Mouse (Mus musculus): ENCODE measurements around the gene Lce1j. TPM values are rescaled to one million over a fixed set of nuclear protein-coding genes. Genes with fewer than 3 reads are reported as not detected.
"Not testable (repeated sequence)": the region's sequence is repeated elsewhere in the genome, so short reads cannot be mapped to it uniquely, and the experiment has no call there.

The Lce1j gene
- total RNA-seq (2014; fragmentation: Nextera tagmentation) (not detected in 2 replicates), total RNA-seq (2017) (not detected in 2 replicates)

GRCm38 (mm10) chr3:92790414-92790813 lies at the start of gene Lce1j:
Gene Lce1j (minus strand): TSS chr3:92790514.
- no peak for ATAC-seq (replicated peaks; ENCODE audit: low FRiP score, low TSS enrichment, poor library complexity, severe bottlenecking)

- ATAC-seq (replicated peaks; ENCODE audit: low FRiP score, low TSS enrichment, poor library complexity, severe bottlenecking), result no peak
Observed at GRCm38 (mm10) chr3:92827108-92827507, 36.8 kb upstream of the Lce1j start, which contains the start of gene Kprp. Gene Kprp (minus strand): TSS chr3:92827247.

GRCm38 (mm10) chr3:92825808-92826207 lies 35.5 kb upstream of the Lce1j start:
- ATAC-seq (replicated peaks; ENCODE audit: low FRiP score, low TSS enrichment, poor library complexity, severe bottlenecking), result no peak

GRCm38 (mm10) chr3:92816036-92816435 lies 25.7 kb upstream of the Lce1j start:
- ATAC-seq (replicated peaks; ENCODE audit: low FRiP score, low TSS enrichment, poor library complexity, severe bottlenecking), result not testable (repeated sequence)

- no peak for ATAC-seq (replicated peaks; ENCODE audit: low FRiP score, low TSS enrichment, poor library complexity, severe bottlenecking)
Observed at GRCm38 (mm10) chr3:92815581-92815980, 25.3 kb upstream of the Lce1j start.

- ATAC-seq (replicated peaks; ENCODE audit: low FRiP score, low TSS enrichment, poor library complexity, severe bottlenecking), result no peak
Observed at GRCm38 (mm10) chr3:92807791-92808190, 17.5 kb upstream of the Lce1j start, which contains the start of gene Lce1k. Gene Lce1k (minus strand): TSS chr3:92807891.

- no peak for ATAC-seq (replicated peaks; ENCODE audit: low FRiP score, low TSS enrichment, poor library complexity, severe bottlenecking)
Observed at GRCm38 (mm10) chr3:92778799-92779198, 11.5 kb downstream of the Lce1j start, which contains the start of gene Lce1i. Gene Lce1i (minus strand): TSS chr3:92778899.

- ATAC-seq (replicated peaks; ENCODE audit: low FRiP score, low TSS enrichment, poor library complexity, severe bottlenecking), result no peak
Observed at GRCm38 (mm10) chr3:92771573-92771972, 18.7 kb downstream of the Lce1j start.

- no peak for ATAC-seq (replicated peaks; ENCODE audit: low FRiP score, low TSS enrichment, poor library complexity, severe bottlenecking)
Observed at GRCm38 (mm10) chr3:92764965-92765364, 25.3 kb downstream of the Lce1j start, which contains the start of gene Lce1h. Gene Lce1h (minus strand): TSS chr3:92765065.

GRCm38 (mm10) chr3:92753197-92753596 lies 37.1 kb downstream of the Lce1j start:
- no peak for ATAC-seq (replicated peaks; ENCODE audit: low FRiP score, low TSS enrichment, poor library complexity, severe bottlenecking)

GRCm38 (mm10) chr3:92752238-92752637 lies 38.1 kb downstream of the Lce1j start, which contains the start of gene Lce1g:
Gene Lce1g (minus strand): TSS chr3:92752338.
- ATAC-seq (replicated peaks; ENCODE audit: low FRiP score, low TSS enrichment, poor library complexity, severe bottlenecking), result no peak

GRCm38 (mm10) chr3:92738996-92739395 lies 51.3 kb downstream of the Lce1j start, which contains the start of gene Gm38119:
Gene Gm38119 (minus strand): TSS chr3:92739096.
- ATAC-seq (replicated peaks; ENCODE audit: low FRiP score, low TSS enrichment, poor library complexity, severe bottlenecking), result no peak

Other genes starting within 250 kb of the Lce1j start
- not detected in 2 replicates for gene Ivl, start 216.8 kb downstream of the Lce1j start, total RNA-seq (2014; fragmentation: Nextera tagmentation)
- gene Ivl, start 216.8 kb downstream of the Lce1j start, total RNA-seq (2017), result not detected in 2 replicates
- gene Smcp, start 201.5 kb downstream of the Lce1j start, total RNA-seq (2014; fragmentation: Nextera tagmentation), result not detected in 2 replicates
- gene Smcp, start 201.5 kb downstream of the Lce1j start, total RNA-seq (2017), result not detected in 2 replicates
- not detected in 2 replicates for gene 2210017I01Rik, start 183.0 kb downstream of the Lce1j start, total RNA-seq (2014; fragmentation: Nextera tagmentation)
- not detected in 2 replicates for gene 2210017I01Rik, start 183.0 kb downstream of the Lce1j start, total RNA-seq (2017)
- not detected in 2 replicates for gene Lce6a, start 168.9 kb downstream of the Lce1j start, total RNA-seq (2014; fragmentation: Nextera tagmentation)
- gene Lce6a, start 168.9 kb downstream of the Lce1j start, total RNA-seq (2017), result not detected in 2 replicates
- gene Lce1a1, start 142.2 kb downstream of the Lce1j start, total RNA-seq (2014; fragmentation: Nextera tagmentation), result not detected in 2 replicates
- not detected in 2 replicates for gene Lce1a1, start 142.2 kb downstream of the Lce1j start, total RNA-seq (2017)
- gene Lce1b, start 133.6 kb downstream of the Lce1j start, total RNA-seq (2014; fragmentation: Nextera tagmentation), result not detected in 2 replicates
- gene Lce1b, start 133.6 kb downstream of the Lce1j start, total RNA-seq (2017), result not detected in 2 replicates
- not detected in 2 replicates for gene Lce1a2, start 120.2 kb downstream of the Lce1j start, total RNA-seq (2014; fragmentation: Nextera tagmentation)
- not detected in 2 replicates for gene Lce1a2, start 120.2 kb downstream of the Lce1j start, total RNA-seq (2017)
- not detected in 2 replicates for gene Lce1c, start 111.3 kb downstream of the Lce1j start, total RNA-seq (2014; fragmentation: Nextera tagmentation)
- not detected in 2 replicates for gene Lce1c, start 111.3 kb downstream of the Lce1j start, total RNA-seq (2017)
- gene Lce1d, start 103.3 kb downstream of the Lce1j start, total RNA-seq (2014; fragmentation: Nextera tagmentation), result not detected in 2 replicates
- gene Lce1d, start 103.3 kb downstream of the Lce1j start, total RNA-seq (2017), result not detected in 2 replicates
- not detected in 2 replicates for gene Lce1e, start 81.4 kb downstream of the Lce1j start, total RNA-seq (2014; fragmentation: Nextera tagmentation)
- gene Lce1e, start 81.4 kb downstream of the Lce1j start, total RNA-seq (2017), result not detected in 2 replicates
- not detected in 2 replicates for gene Lce1f, start 70.2 kb downstream of the Lce1j start, total RNA-seq (2014; fragmentation: Nextera tagmentation)
- not detected in 2 replicates for gene Lce1f, start 70.2 kb downstream of the Lce1j start, total RNA-seq (2017)
- not detected in 2 replicates for gene Gm38119, start 51.4 kb downstream of the Lce1j start, total RNA-seq (2014; fragmentation: Nextera tagmentation)
- not detected in 2 replicates for gene Gm38119, start 51.4 kb downstream of the Lce1j start, total RNA-seq (2017)
- gene Lce1g, start 38.2 kb downstream of the Lce1j start, total RNA-seq (2014; fragmentation: Nextera tagmentation), result not detected in 2 replicates
- gene Lce1g, start 38.2 kb downstream of the Lce1j start, total RNA-seq (2017), result not detected in 2 replicates
- not detected in 2 replicates for gene Lce1h, start 25.4 kb downstream of the Lce1j start, total RNA-seq (2014; fragmentation: Nextera tagmentation)
- gene Lce1h, start 25.4 kb downstream of the Lce1j start, total RNA-seq (2017), result not detected in 2 replicates
- gene Lce1i, start 11.6 kb downstream of the Lce1j start, total RNA-seq (2014; fragmentation: Nextera tagmentation), result not detected in 2 replicates
- not detected in 2 replicates for gene Lce1i, start 11.6 kb downstream of the Lce1j start, total RNA-seq (2017)
- gene Lce1k, start 17.4 kb upstream of the Lce1j start, total RNA-seq (2014; fragmentation: Nextera tagmentation), result not detected in 2 replicates
- gene Lce1k, start 17.4 kb upstream of the Lce1j start, total RNA-seq (2017), result not detected in 2 replicates
- gene Kprp, start 36.7 kb upstream of the Lce1j start, total RNA-seq (2014; fragmentation: Nextera tagmentation), result not detected in 2 replicates
- not detected in 2 replicates for gene Kprp, start 36.7 kb upstream of the Lce1j start, total RNA-seq (2017)
- not detected in 2 replicates for gene Lce1l, start 60.8 kb upstream of the Lce1j start, total RNA-seq (2014; fragmentation: Nextera tagmentation)
- not detected in 2 replicates for gene Lce1l, start 60.8 kb upstream of the Lce1j start, total RNA-seq (2017)
- not detected in 2 replicates for gene 2310050C09Rik, start 79.7 kb upstream of the Lce1j start, total RNA-seq (2014; fragmentation: Nextera tagmentation)
- not detected in 2 replicates for gene 2310050C09Rik, start 79.7 kb upstream of the Lce1j start, total RNA-seq (2017)
- gene Lce3a, start 135.7 kb upstream of the Lce1j start, total RNA-seq (2014; fragmentation: Nextera tagmentation), result not detected in 2 replicates
- not detected in 2 replicates for gene Lce3a, start 135.7 kb upstream of the Lce1j start, total RNA-seq (2017)
- not detected in 2 replicates for gene Lce3b, start 142.5 kb upstream of the Lce1j start, total RNA-seq (2014; fragmentation: Nextera tagmentation)
- not detected in 2 replicates for gene Lce3b, start 142.5 kb upstream of the Lce1j start, total RNA-seq (2017)
- gene Lce3c, start 154.0 kb upstream of the Lce1j start, total RNA-seq (2014; fragmentation: Nextera tagmentation), result not detected in 2 replicates
- not detected in 2 replicates for gene Lce3c, start 154.0 kb upstream of the Lce1j start, total RNA-seq (2017)
- gene Lce3d, start 166.9 kb upstream of the Lce1j start, total RNA-seq (2014; fragmentation: Nextera tagmentation), result not detected in 2 replicates
- gene Lce3d, start 166.9 kb upstream of the Lce1j start, total RNA-seq (2017), result not detected in 2 replicates
- gene Lce3e, start 176.5 kb upstream of the Lce1j start, total RNA-seq (2014; fragmentation: Nextera tagmentation), result not detected in 2 replicates
- not detected in 2 replicates for gene Lce3e, start 176.5 kb upstream of the Lce1j start, total RNA-seq (2017)
- not detected in 2 replicates for gene Lce3f, start 201.7 kb upstream of the Lce1j start, total RNA-seq (2014; fragmentation: Nextera tagmentation)
- gene Lce3f, start 201.7 kb upstream of the Lce1j start, total RNA-seq (2017), result not detected in 2 replicates
- gene Crct1, start 225.2 kb upstream of the Lce1j start, total RNA-seq (2014; fragmentation: Nextera tagmentation), result not detected in 2 replicates
- gene Crct1, start 225.2 kb upstream of the Lce1j start, total RNA-seq (2017), result not detected in 2 replicates
- not detected in 2 replicates for gene Lce1m, start 228.5 kb upstream of the Lce1j start, total RNA-seq (2014; fragmentation: Nextera tagmentation)
- gene Lce1m, start 228.5 kb upstream of the Lce1j start, total RNA-seq (2017), result not detected in 2 replicates

All from megakaryocyte-erythroid progenitor cell, adult 5-6 weeks (primary cell).